Mouse (Mus musculus) hindbrain, embryonic 16.5 days (tissue): ENCODE measurements around the gene Tlr5. TPM values are rescaled to one million over a fixed set of nuclear protein-coding genes. Genes with fewer than 3 reads are reported as not detected.

ENCODE experiments used
- ATAC-seq: fragments of 200-750 bp; cut with Nextera tagmentation; 2 replicates; pipeline ENCODE4 v1.8.0; 2017; ENCODE audit warnings: moderate TSS enrichment, moderate library complexity
- H3K27ac ChIP-seq: fragments of 300-500 bp; sonication (generic); 2 replicates; pipeline ENCODE4 v1.5.1; 2014; ENCODE audit warnings: low read depth, mild to moderate bottlenecking, control low read depth, low read length, moderate library complexity
- H3K27me3 ChIP-seq: fragments of 300-500 bp; sonication (generic); replicated peaks from 2 replicates; pipeline ENCODE4 v1.6.1; 2014; ENCODE audit warnings: low read length; ENCODE audit not compliant: control insufficient read depth, insufficient read depth
- H3K36me3 ChIP-seq: fragments of 300-500 bp; sonication (generic); 2 replicates; pipeline ENCODE4 v1.6.1; 2014; ENCODE audit warnings: mild to moderate bottlenecking, low read length, moderate library complexity, mixed read lengths; ENCODE audit not compliant: control insufficient read depth, insufficient read depth
- H3K4me1 ChIP-seq: fragments of 300-500 bp; sonication (generic); 2 replicates; pipeline ENCODE4 v1.6.1; 2014; ENCODE audit warnings: low read depth, low read length; ENCODE audit not compliant: control insufficient read depth, insufficient read depth
- H3K4me2 ChIP-seq: fragments of 300-500 bp; sonication (generic); 2 replicates; pipeline ENCODE4 v1.6.1; 2014; ENCODE audit warnings: mild to moderate bottlenecking, low read length, control low read depth, moderate library complexity
- H3K4me3 ChIP-seq: fragments of 300-500 bp; sonication (generic); 2 replicates; pipeline ENCODE4 v1.5.1; 2014; ENCODE audit warnings: mild to moderate bottlenecking, low read length, control low read depth, moderate library complexity
- H3K9ac ChIP-seq: fragments of 300-500 bp; sonication (generic); 2 replicates; pipeline ENCODE4 v1.6.1; 2014; ENCODE audit warnings: low read depth, mild to moderate bottlenecking, control low read depth, low read length, moderate library complexity
- H3K9me3 ChIP-seq: fragments of 300-500 bp; sonication (generic); 2 replicates; pipeline ENCODE4 v1.6.1; 2014; ENCODE audit warnings: mild to moderate bottlenecking, low read length, moderate library complexity; ENCODE audit not compliant: control insufficient read depth
- WGBS: fragments of 180-500 bp; shearing (Covaris S2); extraction: QIAGEN DNeasy Blood & Tissue Kit; methylation state at CpG from one replicate; pipeline ENCODE4 v1.1.7; 2014; 5-methylcytosine and 5-hydroxymethylcytosine counted together
- polyA plus RNA-seq: library from polyadenylated mRNA; unstranded; fragments of >200 nt; fragmentation: Nextera tagmentation; extraction: Ambion mirVana; gene quantifications from 2 replicates; pipeline ENCODE4 v1.2.1, GENCODE M21; 2015

Gene Tlr5
- polyA plus RNA-seq, 1 experiment from 2014 or later: 0.19 TPM

DNA sequence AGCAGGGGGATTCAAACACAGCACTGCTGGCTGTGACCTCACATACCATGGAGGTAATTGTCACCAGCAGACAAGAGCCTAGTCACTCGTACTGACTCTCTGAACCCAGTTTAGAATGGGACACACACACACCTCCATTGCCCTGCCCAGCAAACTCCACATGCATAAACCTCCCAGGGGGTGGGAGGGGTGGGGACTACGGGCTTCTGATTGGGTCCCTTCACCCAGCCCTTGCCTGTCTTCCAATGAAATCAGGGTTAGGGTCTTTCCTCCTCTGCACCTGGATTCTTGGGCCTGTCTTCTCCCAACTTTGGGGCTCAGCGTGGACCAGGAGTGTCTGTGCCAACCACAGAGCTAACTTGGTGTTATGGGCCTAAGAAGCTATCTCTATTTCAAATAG lies 4.2 kb downstream of the Tlr5 start:
- Histone ChIP-seq H3K9me3 (no peaks in the 10 kb centered on the region), H3K36me3 (no peaks in the 10 kb centered on the region), H3K27ac (no peak overlapping the region), H3K4me1 (peaks cover 16% of the 10 kb centered on the region), H3K27me3 (peaks cover 4% of the 10 kb centered on the region; the same call in 1 of the 2 replicates), H3K4me2 (peak overlapping the region; percentile 65), H3K4me3 (no peak overlapping the region), H3K9ac (no peak overlapping the region)
- WGBS: 30% methylated on average over 3 of the region's 3 CpGs
- no peak for ATAC-seq

DNA sequence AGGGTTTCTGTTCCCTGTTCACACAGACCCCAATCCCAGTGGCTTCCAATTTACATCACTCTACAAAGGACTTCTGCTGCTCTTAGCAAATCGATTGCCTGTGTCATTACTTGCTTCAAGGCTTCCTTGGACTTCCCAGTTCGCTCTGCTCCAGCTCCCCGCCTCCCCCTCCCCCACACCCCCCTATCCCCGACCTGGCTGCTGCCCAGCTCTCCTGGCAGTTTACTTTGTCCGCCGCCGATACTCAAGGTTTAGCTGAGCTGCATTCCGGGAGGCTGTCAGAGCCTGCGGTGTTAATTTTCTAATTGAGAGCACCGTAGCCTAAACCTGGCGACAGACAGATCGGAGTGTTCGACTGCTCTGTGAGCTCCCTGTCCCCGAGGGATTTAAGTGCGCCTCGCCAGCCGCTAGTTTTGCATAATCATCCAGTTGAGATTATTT lies 4.7 kb downstream of the Tlr5 start:
- Histone ChIP-seq H3K9ac (peak overlapping the region; percentile 49; the same call in 1 of the 2 replicates), H3K4me2 (peak overlapping the region; percentile 65), H3K36me3 (no peaks in the 10 kb centered on the region), H3K4me3 (peak overlapping the region; percentile 37), H3K27ac (peak overlapping the region; percentile 25; the same call in 1 of the 2 replicates), H3K27me3 (peaks cover 4% of the 10 kb centered on the region; the same call in 1 of the 2 replicates), H3K4me1 (peaks cover 15% of the 10 kb centered on the region), H3K9me3 (no peaks in the 10 kb centered on the region)
- ATAC-seq: peak; percentile 55
- under 1% methylated on average over 17 of the region's 17 CpGs for WGBS

DNA sequence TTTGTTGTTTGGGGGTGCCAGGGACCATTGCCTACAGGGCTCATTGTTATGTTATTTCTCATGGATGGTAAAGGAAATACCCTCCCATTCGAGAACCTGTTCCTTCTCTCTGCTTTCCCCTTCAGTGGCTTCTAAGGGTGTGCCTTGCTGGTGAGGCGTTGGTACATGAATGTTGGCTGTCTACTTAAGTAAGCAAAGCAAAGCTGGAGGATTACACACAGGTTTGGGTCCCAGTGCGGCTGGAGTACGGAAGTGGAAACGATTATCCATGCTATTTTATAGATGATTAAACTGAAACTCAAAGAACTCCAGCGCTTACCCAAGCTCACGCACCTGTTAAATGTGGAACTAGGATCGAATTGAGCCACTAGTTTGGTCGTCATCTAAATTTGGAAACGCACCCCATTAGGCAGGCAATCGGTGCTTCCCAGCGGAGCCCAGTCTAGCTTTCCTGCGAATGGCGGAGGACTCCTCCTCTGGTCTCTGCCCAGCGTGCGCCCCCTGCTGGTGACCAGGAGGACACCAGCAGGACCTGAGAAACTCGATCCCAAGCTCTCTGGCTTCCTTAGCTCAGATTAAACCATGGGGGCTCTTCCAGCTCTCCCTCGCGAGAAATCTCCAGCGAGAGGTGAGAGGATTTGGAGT lies 5.3 kb downstream of the Tlr5 start:
- Histone ChIP-seq H3K4me3 (peak overlapping the region; percentile 37), H3K4me1 (peaks cover 9% of the 10 kb centered on the region), H3K27me3 (peaks cover 4% of the 10 kb centered on the region; the same call in 1 of the 2 replicates), H3K9ac (peak overlapping the region; percentile 35; the same call in 1 of the 2 replicates), H3K9me3 (no peaks in the 10 kb centered on the region), H3K36me3 (no peaks in the 10 kb centered on the region), H3K27ac (no peak overlapping the region), H3K4me2 (peak overlapping the region; percentile 65)
- peak; percentile 81 for ATAC-seq
- WGBS: 0% methylated on average over 20 of the region's 20 CpGs

- WGBS: 68% methylated on average over 5 of the region's 5 CpGs
Measured at GRCm38 (mm10) chr1:182961076-182961475, 6.5 kb downstream of the Tlr5 start.

GRCm38 (mm10) chr1:182963329-182963728 lies 8.7 kb downstream of the Tlr5 start:
- H3K9me3 ChIP-seq: no peaks in the 10 kb centered on the region
- H3K4me3 ChIP-seq: no peak overlapping the region
- no peak overlapping the region for H3K4me2 ChIP-seq
- no peak for ATAC-seq
- H3K4me1 ChIP-seq: peaks cover 9% of the 10 kb centered on the region
- no peak overlapping the region for H3K9ac ChIP-seq
- 49% methylated on average over 5 of the region's 5 CpGs for WGBS
- no peak overlapping the region for H3K27ac ChIP-seq
- H3K27me3 ChIP-seq: no peaks in the 10 kb centered on the region
- H3K36me3 ChIP-seq: no peaks in the 10 kb centered on the region

More at GRCm38 (mm10) chr1:182961076-182961475, 6.5 kb downstream of the Tlr5 start:
- H3K9me3 ChIP-seq: no peaks in the 10 kb centered on the region
- peaks cover 9% of the 10 kb centered on the region for H3K4me1 ChIP-seq
- no peak overlapping the region for H3K4me2 ChIP-seq
- H3K27me3 ChIP-seq: peaks cover 3% of the 10 kb centered on the region; the same call in 1 of the 2 replicates
- H3K27ac ChIP-seq: no peak overlapping the region
- no peak overlapping the region for H3K9ac ChIP-seq
- H3K4me3 ChIP-seq: no peak overlapping the region
- no peak for ATAC-seq
- H3K36me3 ChIP-seq: no peaks in the 10 kb centered on the region

- Histone ChIP-seq H3K27me3 (no peaks in the 10 kb centered on the region), H3K4me2 (no peak overlapping the region), H3K4me1 (peaks cover 2% of the 10 kb centered on the region; the same call in 1 of the 2 replicates), H3K4me3 (no peak overlapping the region), H3K9me3 (no peaks in the 10 kb centered on the region), H3K27ac (no peak overlapping the region), H3K36me3 (no peaks in the 10 kb centered on the region), H3K9ac (no peak overlapping the region)
- WGBS: 56% methylated on average over 9 of the region's 9 CpGs
- ATAC-seq: no peak
Measured at GRCm38 (mm10) chr1:182964855-182965466, 10.4 kb downstream of the Tlr5 start.

DNA sequence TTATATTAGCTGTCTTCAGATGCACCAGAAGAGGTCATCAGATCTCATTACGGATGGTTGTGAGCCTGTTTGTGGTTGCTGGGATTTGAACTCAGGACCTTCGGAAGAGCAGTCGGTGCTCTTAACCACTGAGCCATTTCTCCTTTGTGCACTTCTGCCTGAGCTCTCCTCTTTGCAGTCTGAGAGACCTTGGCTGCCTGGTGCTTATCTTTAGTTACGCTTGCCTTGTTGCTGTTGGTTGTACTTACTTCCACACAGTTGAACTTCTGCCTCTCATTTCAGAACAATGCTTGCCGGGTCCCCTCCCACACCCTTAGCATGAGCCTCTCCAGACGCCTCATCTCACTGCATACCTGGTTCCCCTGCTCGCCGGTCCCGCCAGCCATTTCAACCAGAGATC lies 14.1 kb downstream of the Tlr5 start:
- H3K27me3 ChIP-seq: no peaks in the 10 kb centered on the region
- no peak overlapping the region for H3K4me3 ChIP-seq
- H3K4me2 ChIP-seq: no peak overlapping the region
- H3K4me1 ChIP-seq: no peaks in the 10 kb centered on the region
- no peaks in the 10 kb centered on the region for H3K9me3 ChIP-seq
- ATAC-seq: no peak
- H3K36me3 ChIP-seq: no peaks in the 10 kb centered on the region
- WGBS: 83% methylated on average over 9 of the region's 9 CpGs
- H3K9ac ChIP-seq: no peak overlapping the region
- H3K27ac ChIP-seq: no peak overlapping the region

- no peak overlapping the region for H3K4me2 ChIP-seq
- no peak overlapping the region for H3K27ac ChIP-seq
- no peaks in the 10 kb centered on the region for H3K36me3 ChIP-seq
- H3K4me1 ChIP-seq: no peaks in the 10 kb centered on the region
- no peak for ATAC-seq
- no peak overlapping the region for H3K4me3 ChIP-seq
- no peaks in the 10 kb centered on the region for H3K27me3 ChIP-seq
- no peaks in the 10 kb centered on the region for H3K9me3 ChIP-seq
- WGBS: 81% methylated on average over 6 of the region's 6 CpGs
- H3K9ac ChIP-seq: no peak overlapping the region
Measured at GRCm38 (mm10) chr1:182972240-182972639, 17.7 kb downstream of the Tlr5 start.

- ATAC-seq: no peak
- no peaks in the 10 kb centered on the region for H3K36me3 ChIP-seq
- no peak overlapping the region for H3K4me3 ChIP-seq
- WGBS: 78% methylated on average over 14 of the region's 14 CpGs
- H3K4me1 ChIP-seq: no peaks in the 10 kb centered on the region
- no peak overlapping the region for H3K27ac ChIP-seq
- H3K9me3 ChIP-seq: no peaks in the 10 kb centered on the region
- H3K9ac ChIP-seq: no peak overlapping the region
- no peak overlapping the region for H3K4me2 ChIP-seq
- no peaks in the 10 kb centered on the region for H3K27me3 ChIP-seq
Measured at GRCm38 (mm10) chr1:182974826-182975225, 20.2 kb downstream of the Tlr5 start.
